Mouse (Mus musculus): ENCODE data around the gene Ehmt2. TPM values are rescaled to one million over a fixed set of nuclear protein-coding genes. Genes with fewer than 3 reads are reported as not detected.
"Not testable (repeated sequence)": the region's sequence is repeated elsewhere in the genome, so short reads cannot be mapped to it uniquely, and the experiment has no call there.

The Ehmt2 gene
- polyA plus RNA-seq, 1 experiment = 242 TPM

- no peak for TF ChIP-seq POLR2A (IDR thresholded peaks at IDR 0.05; ENCODE audit: low read depth, low read length)
- no peak for TF ChIP-seq CTCF (IDR thresholded peaks at IDR 0.05; ENCODE audit: extremely low read depth, insufficient read length, insufficient replicate concordance, low read depth, low read length)
- peak overlapping the region; percentile 79 for H3K4me3 ChIP-seq (ENCODE audit: low read depth, low read length)
- H3K4me1 ChIP-seq (ENCODE audit: control insufficient read depth, insufficient read depth, insufficient read length, low read length) = peaks cover 12% of the 10 kb centered on the region
- H3K27ac ChIP-seq (ENCODE audit: insufficient read depth, low read depth, low read length) = no peak overlapping the region
- H3K36me3 ChIP-seq (ENCODE audit: control insufficient read depth, insufficient read depth, low read length) = peaks cover 21% of the 10 kb centered on the region
- no peaks in the 10 kb centered on the region for H3K27me3 ChIP-seq (ENCODE audit: control insufficient read depth, insufficient read depth, low read length)
- 1% methylated on average over 35 of the region's 47 CpGs for WGBS
Measured at GRCm38 (mm10) chr17:34898706-34899052, 410 bp downstream of the Ehmt2 start.

GRCm38 (mm10) chr17:34899053-34899889 lies 1.0 kb downstream of the Ehmt2 start:
- H3K4me1 ChIP-seq (ENCODE audit: control insufficient read depth, insufficient read depth, insufficient read length, low read length) = peaks cover 12% of the 10 kb centered on the region
- H3K27me3 ChIP-seq (ENCODE audit: control insufficient read depth, insufficient read depth, low read length) = no peaks in the 10 kb centered on the region
- peaks cover 23% of the 10 kb centered on the region for H3K36me3 ChIP-seq (ENCODE audit: control insufficient read depth, insufficient read depth, low read length)
- peak overlapping the region; percentile 84 for H3K27ac ChIP-seq (ENCODE audit: insufficient read depth, low read depth, low read length)
- H3K4me3 ChIP-seq (ENCODE audit: low read depth, low read length) = peak overlapping the region; percentile 79
- 1% methylated on average over 42 of the region's 45 CpGs for WGBS
- TF ChIP-seq CTCF (IDR thresholded peaks at IDR 0.05; ENCODE audit: extremely low read depth, insufficient read length, insufficient replicate concordance, low read depth, low read length) (no peak), POLR2A (IDR thresholded peaks at IDR 0.05; ENCODE audit: low read depth, low read length) (no peak; the same call in 1 of the 2 replicates)

GRCm38 (mm10) chr17:34899890-34900243 lies 1.6 kb downstream of the Ehmt2 start:
- no peaks in the 10 kb centered on the region for H3K27me3 ChIP-seq (ENCODE audit: control insufficient read depth, insufficient read depth, low read length)
- TF ChIP-seq CTCF (IDR thresholded peaks at IDR 0.05; ENCODE audit: extremely low read depth, insufficient read length, insufficient replicate concordance, low read depth, low read length) (no peak), POLR2A (IDR thresholded peaks at IDR 0.05; ENCODE audit: low read depth, low read length) (no peak)
- H3K36me3 ChIP-seq (ENCODE audit: control insufficient read depth, insufficient read depth, low read length) = peaks cover 28% of the 10 kb centered on the region
- H3K27ac ChIP-seq (ENCODE audit: insufficient read depth, low read depth, low read length) = peak overlapping the region; percentile 84
- WGBS = under 1% methylated on average over 5 of the region's 5 CpGs
- peaks cover 11% of the 10 kb centered on the region for H3K4me1 ChIP-seq (ENCODE audit: control insufficient read depth, insufficient read depth, insufficient read length, low read length)
- H3K4me3 ChIP-seq (ENCODE audit: low read depth, low read length) = peak overlapping the region; percentile 79

- H3K4me3 ChIP-seq (ENCODE audit: low read depth, low read length); H3K27me3 ChIP-seq (ENCODE audit: control insufficient read depth, insufficient read depth, low read length); H3K4me1 ChIP-seq (ENCODE audit: control insufficient read depth, insufficient read depth, insufficient read length, low read length); H3K27ac ChIP-seq (ENCODE audit: insufficient read depth, low read depth, low read length): not testable (repeated sequence)
- peaks cover 37% of the 10 kb centered on the region for H3K36me3 ChIP-seq (ENCODE audit: control insufficient read depth, insufficient read depth, low read length)
Measured at GRCm38 (mm10) chr17:34900826-34901225, 2.6 kb downstream of the Ehmt2 start.

- 85% methylated on average over 9 of the region's 10 CpGs for WGBS
- H3K27ac ChIP-seq (ENCODE audit: insufficient read depth, low read depth, low read length); H3K4me1 ChIP-seq (ENCODE audit: control insufficient read depth, insufficient read depth, insufficient read length, low read length); H3K27me3 ChIP-seq (ENCODE audit: control insufficient read depth, insufficient read depth, low read length); H3K4me3 ChIP-seq (ENCODE audit: low read depth, low read length): not testable (repeated sequence)
- H3K36me3 ChIP-seq (ENCODE audit: control insufficient read depth, insufficient read depth, low read length) = peaks cover 48% of the 10 kb centered on the region
Measured at GRCm38 (mm10) chr17:34901948-34902347, 3.7 kb downstream of the Ehmt2 start.

- no peaks in the 10 kb centered on the region for H3K27me3 ChIP-seq (ENCODE audit: control insufficient read depth, insufficient read depth, low read length)
- TF ChIP-seq CTCF (IDR thresholded peaks at IDR 0.05; ENCODE audit: extremely low read depth, insufficient read length, insufficient replicate concordance, low read depth, low read length) = no peak
- no peak for TF ChIP-seq POLR2A (IDR thresholded peaks at IDR 0.05; ENCODE audit: low read depth, low read length)
- 89% methylated on average over 9 of the region's 9 CpGs for WGBS
- H3K4me3 ChIP-seq (ENCODE audit: low read depth, low read length) = no peak overlapping the region
- no peak overlapping the region for H3K27ac ChIP-seq (ENCODE audit: insufficient read depth, low read depth, low read length)
- H3K4me1 ChIP-seq (ENCODE audit: control insufficient read depth, insufficient read depth, insufficient read length, low read length) = no peaks in the 10 kb centered on the region; the same call in 1 of the 2 replicates
- peaks cover 58% of the 10 kb centered on the region for H3K36me3 ChIP-seq (ENCODE audit: control insufficient read depth, insufficient read depth, low read length)
Measured at GRCm38 (mm10) chr17:34902895-34903294, 4.6 kb downstream of the Ehmt2 start.

GRCm38 (mm10) chr17:34910982-34911381 lies 12.7 kb downstream of the Ehmt2 start:
- H3K4me3 ChIP-seq (ENCODE audit: low read depth, low read length) = peak overlapping the region; percentile 7; the same call in 1 of the 2 replicates
- peaks cover 71% of the 10 kb centered on the region for H3K36me3 ChIP-seq (ENCODE audit: control insufficient read depth, insufficient read depth, low read length)
- peaks cover 22% of the 10 kb centered on the region for H3K4me1 ChIP-seq (ENCODE audit: control insufficient read depth, insufficient read depth, insufficient read length, low read length)
- TF ChIP-seq POLR2A (IDR thresholded peaks at IDR 0.05; ENCODE audit: low read depth, low read length) (no peak), CTCF (IDR thresholded peaks at IDR 0.05; ENCODE audit: extremely low read depth, insufficient read length, insufficient replicate concordance, low read depth, low read length) (no peak)
- H3K27me3 ChIP-seq (ENCODE audit: control insufficient read depth, insufficient read depth, low read length) = no peaks in the 10 kb centered on the region
- 36% methylated on average over 10 of the region's 10 CpGs for WGBS
- H3K27ac ChIP-seq (ENCODE audit: insufficient read depth, low read depth, low read length) = peak overlapping the region; percentile 76
